Mouse (Mus musculus) erythroblast, embryonic 14.5 days (primary cell): ENCODE measurements around the gene 4921536K21Rik. TPM values are rescaled to one million over a fixed set of nuclear protein-coding genes. Genes with fewer than 3 reads are reported as not detected.
"Not testable (repeated sequence)": the region's sequence is repeated elsewhere in the genome, so short reads cannot be mapped to it uniquely, and the experiment has no call there.

Experiments used
- H3K27me3 ChIP-seq: 2 replicates; pipeline ENCODE4 v1.6.1; 2012; ENCODE audit warnings: inconsistent platforms; ENCODE audit not compliant: control insufficient read depth
- H3K36me3 ChIP-seq: 2 replicates; pipeline ENCODE4 v1.6.1; 2012; ENCODE audit warnings: mild to moderate bottlenecking, inconsistent platforms; ENCODE audit not compliant: control insufficient read depth
- H3K4me1 ChIP-seq: 2 replicates; pipeline ENCODE4 v1.6.1; 2012; ENCODE audit warnings: inconsistent platforms; ENCODE audit not compliant: control insufficient read depth
- H3K4me3 ChIP-seq: replicated peaks from 2 replicates; pipeline ENCODE3; 2012; ENCODE audit warnings: moderate library complexity, mild to moderate bottlenecking, inconsistent platforms
- H3K9me3 ChIP-seq: 2 replicates; pipeline ENCODE4 v1.6.1; 2012; ENCODE audit warnings: low read length, inconsistent platforms, mixed read lengths; ENCODE audit not compliant: control insufficient read depth
- GATA1 ChIP-seq: IDR thresholded peaks from 2 replicates; pipeline ENCODE4 v1.6.1; 2012; ENCODE audit warnings: low read length, inconsistent platforms, mixed read lengths
- TAL1 ChIP-seq: IDR thresholded peaks from 3 replicates; pipeline ENCODE4 v1.6.1; 2012; ENCODE audit warnings: low read length, inconsistent platforms, mixed read lengths
- polyA plus RNA-seq: library from polyadenylated mRNA; stranded (reverse); fragments of >175 nt; gene quantifications from 2 replicates; pipeline ENCODE4 v1.2.3, GENCODE M21; 2012

Gene 4921536K21Rik
- polyA plus RNA-seq, 1 experiment: 0.02 TPM

DNA sequence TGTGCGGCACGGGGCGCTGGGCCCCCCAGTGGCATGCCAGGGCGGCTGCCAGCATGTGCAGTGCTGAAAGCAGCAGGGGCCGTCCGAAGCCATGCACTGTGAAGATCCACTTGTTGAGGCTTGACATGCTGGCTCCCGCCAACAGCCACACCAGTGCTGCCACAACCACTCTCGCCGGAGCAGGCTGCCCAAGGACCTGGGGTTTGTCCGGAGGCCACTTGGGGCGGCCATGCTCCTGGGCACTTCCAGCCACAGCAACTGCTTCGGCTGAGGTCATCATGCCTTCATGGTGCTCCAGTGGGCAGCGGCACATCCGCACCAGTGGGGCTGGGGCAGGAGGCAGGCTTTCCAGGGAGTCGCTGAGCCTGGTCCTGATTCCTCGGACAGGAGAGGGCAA is 18.0 kb upstream of the 4921536K21Rik start:
- H3K27me3 ChIP-seq: peaks cover 44% of the 10 kb centered on the region
- TF ChIP-seq TAL1 (no peak), GATA1 (no peak)
- no peaks in the 10 kb centered on the region for H3K36me3 ChIP-seq
- H3K4me1 ChIP-seq: peaks cover 22% of the 10 kb centered on the region
- peak overlapping the region; percentile 30 for H3K4me3 ChIP-seq
- H3K9me3 ChIP-seq: peaks cover 6% of the 10 kb centered on the region; the same call in 1 of the 2 replicates

DNA sequence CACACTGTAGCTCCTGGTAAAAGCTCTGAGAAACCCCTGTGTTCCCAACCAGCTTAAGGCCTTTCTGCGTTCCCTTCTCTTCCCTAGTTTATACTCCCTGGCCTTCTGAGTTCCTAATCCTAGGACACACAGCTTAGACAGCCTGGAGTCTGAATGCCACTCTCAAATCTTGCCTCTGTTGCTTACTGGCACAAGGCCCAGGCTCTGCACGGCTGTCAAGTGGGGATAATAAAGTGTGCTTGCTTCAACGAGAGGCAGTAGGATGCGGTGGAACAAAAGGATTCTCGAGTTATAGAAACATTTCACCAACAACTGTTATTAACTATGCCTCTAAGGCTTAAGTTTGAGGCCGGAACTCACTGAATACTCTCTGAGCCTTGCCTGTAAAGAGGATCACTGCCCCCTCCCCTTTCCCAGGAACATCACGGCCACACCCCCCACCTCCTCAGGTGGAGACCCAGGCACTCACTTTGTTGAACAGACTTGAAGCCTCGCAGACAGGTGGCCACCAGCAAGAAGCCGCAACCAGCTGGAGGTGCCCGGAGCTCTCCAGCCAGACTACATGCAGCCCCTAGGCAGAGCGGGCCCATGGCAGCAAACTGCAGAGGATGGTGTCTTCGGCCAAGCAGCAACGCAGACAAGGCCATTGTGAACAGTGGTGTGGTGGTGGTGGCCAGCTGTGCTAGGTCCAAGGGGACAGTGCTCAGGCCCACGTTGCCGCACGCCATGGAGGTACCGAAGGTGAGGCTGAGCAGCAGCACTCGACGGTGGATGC is 17.4 kb upstream of the 4921536K21Rik start:
- Histone ChIP-seq H3K27me3 (peaks cover 44% of the 10 kb centered on the region), H3K36me3 (no peaks in the 10 kb centered on the region), H3K4me3 (peak overlapping the region; percentile 30), H3K4me1 (peaks cover 22% of the 10 kb centered on the region), H3K9me3 (peaks cover 6% of the 10 kb centered on the region; the same call in 1 of the 2 replicates)
- TF ChIP-seq GATA1 (no peak), TAL1 (no peak)

DNA sequence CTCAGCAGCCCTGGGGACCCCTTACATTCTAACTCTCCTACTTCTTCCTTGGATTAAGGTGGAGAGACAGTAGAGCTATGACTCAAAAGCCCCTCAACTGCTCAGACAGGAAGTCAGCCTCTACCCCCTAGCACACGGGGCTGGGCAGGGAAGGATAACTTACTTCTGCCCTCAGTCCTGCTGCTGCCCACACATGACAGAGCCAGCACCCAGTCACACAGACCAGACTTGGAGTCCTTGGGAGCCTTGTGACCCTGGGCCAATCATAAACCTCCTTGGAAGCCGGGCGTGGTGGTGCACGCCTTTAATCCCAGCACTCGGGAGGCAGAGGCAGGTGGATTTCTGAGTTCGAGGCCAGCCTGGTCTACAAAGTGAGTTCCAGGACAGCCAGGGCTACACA is 16.5 kb upstream of the 4921536K21Rik start:
- not testable (repeated sequence) for H3K36me3 ChIP-seq, H3K4me3 ChIP-seq, H3K9me3 ChIP-seq
- peaks cover 22% of the 10 kb centered on the region for H3K4me1 ChIP-seq
- peaks cover 44% of the 10 kb centered on the region for H3K27me3 ChIP-seq

DNA sequence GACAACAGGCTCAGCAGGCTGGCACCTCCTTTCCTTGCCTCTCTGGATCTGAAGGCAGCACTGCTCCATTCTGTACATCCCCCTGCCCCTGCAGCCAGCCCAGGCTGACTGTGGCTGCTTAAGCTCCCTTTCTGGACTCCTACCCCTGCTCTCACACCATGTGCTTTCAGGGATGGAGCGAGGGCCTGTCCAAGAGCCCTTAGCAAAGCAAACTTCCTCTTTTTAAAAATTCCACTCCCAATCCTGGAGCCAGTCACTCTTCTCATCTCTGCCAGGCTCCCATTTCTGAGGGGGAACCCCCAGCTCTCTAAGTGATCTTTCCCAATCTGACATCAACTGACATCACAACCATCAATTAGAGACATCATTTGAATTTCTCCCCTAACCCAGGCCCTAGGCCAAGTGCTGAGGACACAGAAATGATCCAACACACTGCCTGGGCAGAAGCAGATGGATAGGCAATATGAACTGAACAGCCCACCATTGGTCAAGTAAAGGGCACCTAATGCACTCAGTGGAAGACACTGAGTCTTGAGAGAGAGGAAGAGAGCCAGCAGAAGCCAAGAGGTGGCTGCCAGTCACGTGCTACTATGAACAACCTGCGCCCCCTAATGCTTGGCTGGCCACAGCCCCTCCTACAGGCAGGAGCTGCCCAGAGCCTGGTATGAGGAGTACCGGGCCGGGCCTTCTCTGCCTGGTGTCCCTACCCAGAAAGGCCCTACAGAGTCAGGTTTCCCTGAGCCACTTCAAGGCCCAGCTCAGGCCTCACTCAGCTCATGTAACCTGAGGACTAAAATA is 15.8 kb upstream of the 4921536K21Rik start:
- peaks cover 44% of the 10 kb centered on the region for H3K27me3 ChIP-seq
- H3K4me3 ChIP-seq: no peak overlapping the region
- H3K9me3 ChIP-seq: peaks cover 6% of the 10 kb centered on the region; the same call in 1 of the 2 replicates
- peaks cover 22% of the 10 kb centered on the region for H3K4me1 ChIP-seq
- TF ChIP-seq TAL1: no peak
- no peak for TF ChIP-seq GATA1
- H3K36me3 ChIP-seq: no peaks in the 10 kb centered on the region

DNA sequence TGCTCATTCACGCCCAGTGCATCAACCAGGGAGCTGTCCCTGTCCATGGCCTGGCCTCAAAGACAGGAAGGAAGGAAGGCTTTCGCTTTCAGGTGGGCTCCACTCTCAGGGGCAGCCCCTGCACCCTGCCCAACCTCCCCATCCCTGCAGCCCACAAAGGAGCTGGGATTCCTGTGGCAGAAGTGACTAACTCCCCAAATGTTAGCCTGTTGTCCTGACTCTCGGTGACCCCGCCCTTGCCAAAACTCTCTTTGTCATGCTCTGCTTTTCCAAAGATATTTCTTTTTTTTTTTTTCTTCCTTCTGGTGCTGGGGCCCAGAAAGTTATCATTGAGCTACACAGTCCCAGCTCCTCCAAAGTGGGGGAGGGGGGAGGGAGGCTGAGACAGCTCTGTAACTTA is 14.3 kb upstream of the 4921536K21Rik start:
- Histone ChIP-seq H3K9me3 (peaks cover 6% of the 10 kb centered on the region; the same call in 1 of the 2 replicates), H3K4me1 (peaks cover 18% of the 10 kb centered on the region), H3K27me3 (peaks cover 34% of the 10 kb centered on the region), H3K4me3 (no peak overlapping the region), H3K36me3 (no peaks in the 10 kb centered on the region)
- TF ChIP-seq GATA1 (no peak), TAL1 (no peak)

DNA sequence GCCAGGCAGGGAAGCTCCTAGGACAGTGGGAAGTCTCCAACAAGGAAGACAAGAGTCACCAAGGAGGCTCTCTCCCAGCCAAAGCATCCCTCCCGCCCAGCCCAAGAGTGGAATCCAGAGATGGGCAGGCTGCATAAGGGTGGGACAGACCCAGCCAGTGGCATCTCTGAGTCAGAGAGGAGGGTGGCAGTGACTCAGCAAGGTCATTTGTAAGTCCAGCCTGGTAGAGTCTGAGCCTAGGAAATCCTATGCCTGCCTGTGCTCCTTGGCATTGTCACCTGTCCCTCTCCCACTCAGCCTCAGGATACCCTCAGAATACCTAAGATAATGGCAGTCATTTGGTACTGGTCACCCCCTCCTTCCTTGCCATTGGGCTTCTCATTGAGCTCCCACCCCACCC is 10.5 kb upstream of the 4921536K21Rik start:
- no peak for TF ChIP-seq GATA1
- TF ChIP-seq TAL1: no peak
- H3K36me3 ChIP-seq: no peaks in the 10 kb centered on the region
- no peaks in the 10 kb centered on the region; the same call in 1 of the 2 replicates for H3K4me1 ChIP-seq
- H3K27me3 ChIP-seq: no peaks in the 10 kb centered on the region; the same call in 1 of the 2 replicates
- no peaks in the 10 kb centered on the region for H3K9me3 ChIP-seq
- no peak overlapping the region for H3K4me3 ChIP-seq

DNA sequence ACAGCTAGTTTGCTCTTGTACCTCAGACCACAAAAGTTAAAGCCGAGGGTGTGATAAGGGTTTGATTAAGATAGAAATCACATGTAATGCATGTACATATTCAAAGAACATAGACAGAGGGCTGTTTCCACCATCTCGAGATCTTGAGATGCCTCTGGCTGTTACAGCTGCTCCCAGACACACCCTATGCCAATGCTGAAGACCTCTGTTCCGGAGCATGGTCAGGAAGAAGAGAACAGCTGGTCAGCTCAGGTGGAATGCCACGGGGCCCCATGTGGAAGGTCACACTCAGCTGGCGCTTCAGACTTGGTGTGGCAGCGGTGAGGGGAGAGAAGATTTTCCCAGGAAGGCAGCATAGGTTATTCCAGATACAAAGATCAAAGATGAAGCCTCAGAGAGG is 9.8 kb upstream of the 4921536K21Rik start:
- Histone ChIP-seq H3K36me3 (no peaks in the 10 kb centered on the region), H3K4me1 (no peaks in the 10 kb centered on the region; the same call in 1 of the 2 replicates), H3K27me3 (no peaks in the 10 kb centered on the region), H3K9me3 (no peaks in the 10 kb centered on the region), H3K4me3 (no peak overlapping the region)
- TF ChIP-seq TAL1: no peak
- TF ChIP-seq GATA1: no peak

DNA sequence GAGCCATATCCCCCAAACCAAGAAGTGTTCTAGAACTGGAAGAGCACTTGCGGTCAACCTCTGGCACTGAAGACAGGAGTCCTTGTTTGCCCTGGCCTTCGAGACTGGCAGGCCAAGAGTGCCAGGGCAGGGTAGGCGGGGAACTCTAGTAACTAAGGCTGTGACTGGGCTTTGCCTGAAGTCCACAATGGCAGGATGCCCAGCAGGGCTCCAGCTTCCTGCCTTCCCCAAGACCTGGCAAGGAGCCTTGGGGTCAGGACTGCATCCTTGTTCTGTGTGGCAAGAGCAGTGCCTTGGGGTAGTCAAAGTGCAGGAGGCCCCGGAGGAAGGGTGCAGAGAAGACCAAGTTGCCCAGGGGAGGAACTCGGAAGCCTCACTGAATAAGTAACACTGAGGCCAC is 8.1 kb upstream of the 4921536K21Rik start:
- TF ChIP-seq GATA1: no peak
- no peak for TF ChIP-seq TAL1
- H3K4me3 ChIP-seq: no peak overlapping the region

DNA sequence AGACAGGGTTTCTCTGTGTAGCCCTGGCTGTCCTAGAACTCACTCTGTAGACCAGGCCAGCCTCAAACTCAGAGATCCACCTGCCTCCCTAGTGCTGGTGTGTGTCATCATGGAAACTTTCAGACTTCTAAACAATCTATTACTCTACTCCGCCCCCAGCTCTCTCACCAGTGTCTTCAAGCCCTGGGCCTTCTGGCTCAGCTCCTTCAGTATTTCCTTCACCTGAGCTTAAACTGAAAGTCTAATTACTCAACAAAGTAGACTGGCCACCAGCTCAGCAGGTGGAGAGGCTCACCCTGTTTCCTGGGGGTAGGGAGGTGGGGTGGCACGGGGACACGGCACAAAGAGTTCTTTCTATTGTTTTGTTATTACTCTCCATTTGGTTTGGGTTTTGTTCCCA is 7.6 kb upstream of the 4921536K21Rik start:
- no peaks in the 10 kb centered on the region for H3K9me3 ChIP-seq
- H3K4me1 ChIP-seq: no peaks in the 10 kb centered on the region
- H3K27me3 ChIP-seq: no peaks in the 10 kb centered on the region
- no peak for TF ChIP-seq GATA1
- no peak for TF ChIP-seq TAL1
- no peak overlapping the region for H3K4me3 ChIP-seq
- no peaks in the 10 kb centered on the region for H3K36me3 ChIP-seq

More for the DNA sequence above, 8.1 kb upstream of the 4921536K21Rik start:
- Histone ChIP-seq H3K4me1 (no peaks in the 10 kb centered on the region), H3K27me3 (no peaks in the 10 kb centered on the region), H3K9me3 (no peaks in the 10 kb centered on the region), H3K36me3 (no peaks in the 10 kb centered on the region)
